Mouse (Mus musculus) thymus, adult 2 months (tissue): ENCODE measurements around the gene Hoxc9.

Source experiments
- CTCF ChIP-seq: fragments of 200-500 bp; IDR thresholded peaks from 2 replicates; pipeline ENCODE4 v1.5.1; 2012; ENCODE audit warnings: mild to moderate bottlenecking, control low read depth, low read length, moderate library complexity, borderline replicate concordance; ENCODE audit not compliant: control insufficient read depth, poor library complexity, insufficient read depth; ENCODE audit errors: extremely low read depth
- POLR2A ChIP-seq: fragments of 200-500 bp; IDR thresholded peaks from 2 replicates; pipeline ENCODE4 v1.6.1; 2012; ENCODE audit warnings: mild to moderate bottlenecking, low read length, control low read depth, moderate library complexity; ENCODE audit not compliant: control insufficient read depth, poor library complexity, insufficient read depth; ENCODE audit errors: extremely low read depth

- TF ChIP-seq CTCF = no peak
- no peak for TF ChIP-seq POLR2A
These were observed 41.3 kb upstream of the Hoxc9 start for GRCm38 (mm10) chr15:102934897-102935296.
